Mouse (Mus musculus) cerebellum, adult 8-10 months (tissue): ENCODE data around the gene Mrgprb1.
"Not testable (repeated sequence)": the region's sequence is repeated elsewhere in the genome, so short reads cannot be mapped to it uniquely, and the experiment has no call there.

Experiments
- DNase-seq: peaks from one replicate; pipeline ENCODE4 v3.0.0; 2022

Gene Mrgprb1

DNA sequence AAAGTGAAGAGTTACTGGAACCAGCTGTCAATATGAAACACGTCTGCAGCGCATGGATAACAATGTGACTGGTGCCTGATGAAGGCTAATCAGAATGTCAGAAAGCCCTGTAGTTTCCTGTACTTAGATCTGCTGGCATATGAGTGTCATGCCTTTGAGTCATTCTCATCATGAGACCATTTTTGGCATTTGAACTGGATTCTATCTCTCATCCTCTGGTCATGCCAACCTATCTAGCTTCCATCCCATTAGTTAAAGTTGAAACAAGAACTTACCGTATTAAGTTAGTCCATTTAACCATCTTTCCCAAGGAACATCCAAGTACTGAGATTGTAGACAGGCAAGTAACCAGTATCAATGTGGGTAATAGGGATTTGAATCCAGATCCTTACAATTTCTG lies at the start of gene Mrgprb1:
Gene Mrgprb1 (minus strand): TSS at position 101 of the 400 bp plus-strand sequence.
- no peak for DNase-seq

DNA sequence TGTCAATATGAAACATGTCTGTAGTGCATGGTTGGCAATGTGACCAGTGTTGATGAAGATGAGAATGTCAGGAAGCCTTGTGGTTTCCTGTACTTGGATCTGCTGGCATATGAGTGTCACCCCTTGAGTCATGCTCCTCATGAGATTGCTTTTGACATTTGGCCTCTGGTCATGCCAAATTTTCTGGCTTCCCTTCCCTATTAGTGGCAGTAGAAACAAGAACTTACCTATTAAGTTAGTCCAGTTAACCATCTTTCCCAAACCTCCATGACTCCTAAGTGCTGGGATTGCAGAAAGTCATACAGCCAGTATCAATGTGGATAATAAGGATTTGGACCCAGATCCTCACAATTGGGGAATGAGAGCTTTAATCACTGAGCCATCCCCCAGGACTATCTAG lies 43.1 kb upstream of the Mrgprb1 start, which contains the start of gene Mrgprx2:
Gene Mrgprx2 (minus strand): TSS at position 101 of the 400 bp plus-strand sequence.
- DNase-seq, result no peak

DNA sequence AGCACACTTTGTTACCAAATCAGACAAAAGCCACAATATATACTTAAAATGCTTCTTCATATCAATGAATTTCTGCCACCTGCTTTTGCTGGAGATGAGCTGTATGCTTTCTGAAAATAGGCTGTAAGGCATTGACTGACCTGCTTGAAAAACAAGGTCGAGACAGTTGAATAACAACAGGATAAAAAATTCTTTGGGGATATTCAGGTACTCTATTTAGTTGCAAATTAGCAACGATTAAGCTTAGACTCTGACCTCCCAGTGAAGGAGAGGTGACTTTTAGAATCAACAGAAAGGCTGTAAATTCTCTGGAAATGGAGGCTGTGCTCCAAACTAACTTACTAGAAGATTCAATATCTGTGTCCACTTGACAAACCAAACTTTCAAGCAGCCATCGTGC lies 19.6 kb downstream of the Mrgprb1 start:
- no peak for DNase-seq

DNA sequence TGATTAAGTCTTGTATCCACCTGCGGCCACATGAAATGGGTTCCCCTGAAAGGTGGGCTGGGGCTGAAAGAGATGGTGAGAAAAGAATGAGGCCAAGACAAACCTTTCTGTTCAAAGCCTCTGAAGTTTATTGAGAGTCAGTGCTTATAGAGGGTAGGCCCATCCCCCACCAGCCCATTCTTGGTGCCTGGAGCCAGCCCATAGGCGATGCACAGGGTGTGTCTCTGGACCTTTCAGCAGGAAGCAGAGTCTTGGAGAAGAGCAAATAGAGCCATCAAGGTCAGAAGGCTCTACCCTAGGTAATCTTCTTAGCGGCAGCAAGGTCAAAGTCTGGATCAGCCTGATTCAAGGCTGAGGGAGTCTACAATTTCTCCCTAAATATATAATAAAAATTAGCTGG lies 20.2 kb downstream of the Mrgprb1 start:
- not testable (repeated sequence) for DNase-seq
